Mouse (Mus musculus) G1E-ER4 (cell line): ENCODE results near the gene Tspyl3. TPM values are rescaled to one million over a fixed set of nuclear protein-coding genes. Genes with fewer than 3 reads are reported as not detected.

Experiments used
- GATA1 ChIP-seq: IDR thresholded peaks from one replicate; pipeline ENCODE4 v1.8.0; 2012; ENCODE audit warnings: low read length, inconsistent platforms
- polyA plus RNA-seq: library from polyadenylated mRNA; stranded (reverse); fragments of >175 nt; gene quantifications from 2 replicates; pipeline ENCODE4 v1.2.3, GENCODE M21; 2012

Gene Tspyl3
- polyA plus RNA-seq, 1 experiment: 0.59 TPM

DNA sequence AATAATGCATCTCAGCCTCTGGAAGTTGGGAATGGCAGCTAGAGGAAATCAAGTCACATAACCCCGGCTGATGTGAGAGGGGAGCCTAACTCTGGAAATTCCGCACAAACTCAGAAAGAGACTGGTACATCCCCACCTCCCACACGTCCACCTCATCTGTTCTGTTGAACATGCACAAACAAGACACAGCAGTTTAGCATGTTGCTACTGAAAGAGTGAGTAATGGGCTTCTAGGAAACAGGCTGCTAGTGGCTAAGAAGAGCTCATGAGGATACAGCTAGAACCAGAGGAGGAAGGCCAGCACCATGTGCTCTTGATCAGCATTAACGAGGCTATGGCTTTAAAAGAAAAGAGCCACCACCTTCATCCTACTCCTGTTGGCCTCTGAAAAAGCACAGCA lies 12.7 kb upstream of the Tspyl3 start:
- TF ChIP-seq GATA1: no peak

DNA sequence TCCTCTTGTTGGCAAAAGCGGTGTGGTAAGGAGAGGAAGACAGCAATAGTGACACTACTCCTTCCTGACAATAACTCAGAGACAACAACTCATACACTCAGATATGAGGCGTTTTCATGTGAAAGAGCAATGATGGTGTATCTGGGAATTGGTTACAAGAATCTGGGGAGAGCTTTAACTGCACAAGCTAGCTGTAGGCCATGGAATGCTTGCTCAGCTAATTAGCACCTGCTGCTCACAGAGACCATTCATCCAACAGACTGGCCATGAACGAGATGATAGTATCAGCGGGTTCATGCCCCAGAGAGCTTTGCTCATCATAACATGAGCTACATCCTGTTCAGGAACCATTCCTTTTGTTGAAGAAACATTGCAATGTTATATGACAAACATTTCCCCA lies 12.0 kb upstream of the Tspyl3 start:
- no peak for TF ChIP-seq GATA1

DNA sequence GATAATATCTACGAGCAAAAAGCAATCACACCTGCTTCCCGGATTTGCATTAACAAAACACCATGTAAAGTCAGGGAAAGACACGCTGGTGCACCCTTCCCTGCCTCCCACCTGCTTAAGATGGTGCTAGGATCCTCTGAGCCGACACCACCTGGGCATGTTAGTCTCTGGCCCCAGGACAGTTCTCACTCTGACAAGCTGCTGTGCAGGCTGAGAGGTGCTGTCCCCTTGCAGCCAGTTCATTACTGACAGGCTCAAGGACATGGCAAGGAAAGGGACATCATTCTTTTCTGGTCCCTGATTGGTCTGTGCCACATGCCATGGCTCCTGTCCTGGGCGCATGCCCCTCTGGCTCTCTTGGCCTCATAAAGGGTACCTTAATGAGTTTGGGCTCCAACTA lies 3.3 kb upstream of the Tspyl3 start:
- no peak for TF ChIP-seq GATA1

GRCm38 (mm10) chr2:153227959-153228358 lies 2.7 kb upstream of the Tspyl3 start:
- peak; percentile 48 for TF ChIP-seq GATA1

GRCm38 (mm10) chr2:153225595-153225953 lies 333 bp upstream of the Tspyl3 start:
- peak; percentile 27 for TF ChIP-seq GATA1

- TF ChIP-seq GATA1: no peak
These were observed 2.7 kb downstream of the Tspyl3 start for GRCm38 (mm10) chr2:153222566-153222965.

DNA sequence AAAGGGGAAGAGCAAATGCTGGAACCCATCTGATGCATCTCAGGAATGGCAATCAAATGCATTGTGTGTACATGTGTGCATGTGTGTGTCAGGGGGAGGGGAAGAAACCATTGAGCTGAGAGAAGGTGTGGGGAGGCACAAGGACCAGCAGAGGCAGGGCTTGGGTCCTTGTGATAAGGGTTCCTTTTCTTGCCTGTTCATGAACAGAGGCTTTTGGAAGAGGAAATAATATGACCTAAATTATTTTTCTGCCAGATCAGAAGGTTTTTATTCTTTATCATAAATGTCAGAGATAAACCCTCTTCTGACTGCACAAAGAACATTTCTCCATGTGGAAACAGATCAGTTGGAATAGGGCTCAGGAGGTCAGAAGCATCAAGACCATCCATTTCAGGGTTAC lies 3.1 kb downstream of the Tspyl3 start:
- TF ChIP-seq GATA1: no peak

- peak; percentile 94 for TF ChIP-seq GATA1
These were observed 3.6 kb downstream of the Tspyl3 start for GRCm38 (mm10) chr2:153221620-153222019.

GRCm38 (mm10) chr2:153218516-153218915 lies 6.7 kb downstream of the Tspyl3 start:
- TF ChIP-seq GATA1: no peak

DNA sequence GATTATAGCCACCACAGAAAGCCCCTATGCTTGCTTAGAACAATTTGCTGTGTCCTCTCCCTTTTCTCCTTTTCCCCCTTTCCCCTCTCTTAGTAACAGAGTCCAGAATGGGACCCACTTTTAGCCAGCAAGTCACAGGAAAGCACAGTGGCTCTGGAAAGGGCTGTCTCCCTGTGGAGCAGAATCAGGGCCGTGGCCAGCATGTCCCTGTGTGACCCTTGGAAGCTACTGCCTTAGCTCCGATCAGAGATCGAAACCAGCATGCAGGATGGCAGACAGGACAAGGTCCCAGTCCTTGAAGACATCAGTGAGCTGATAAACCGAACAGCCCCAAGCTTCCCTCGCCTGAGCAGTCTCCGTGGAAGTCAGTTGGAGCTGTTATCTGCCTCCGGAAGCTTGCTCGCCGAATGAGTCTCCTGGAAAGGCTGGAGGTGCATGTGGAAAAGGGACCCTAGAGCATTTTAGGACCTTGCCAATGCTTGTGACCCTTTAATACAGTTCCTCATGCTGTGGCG lies 7.4 kb downstream of the Tspyl3 start:
- no peak for TF ChIP-seq GATA1

DNA sequence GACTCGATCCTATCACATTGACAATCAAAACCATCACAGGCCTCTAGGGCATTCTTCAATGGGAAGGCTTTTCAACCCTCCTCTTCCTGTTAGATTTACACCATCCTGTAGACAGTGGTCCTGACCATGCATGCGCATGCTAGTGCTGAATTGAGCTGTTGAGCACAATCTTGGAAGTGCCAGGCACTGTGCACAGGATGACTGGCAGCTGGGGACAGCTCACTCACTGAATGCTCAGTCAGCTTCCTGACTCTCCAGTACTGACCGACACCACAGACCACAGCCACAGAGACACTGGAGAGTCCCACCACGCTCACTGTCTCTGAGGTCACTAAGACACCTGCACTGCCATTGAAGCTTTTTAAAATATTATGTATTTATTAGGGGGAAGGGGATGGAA lies 9.8 kb downstream of the Tspyl3 start:
- no peak for TF ChIP-seq GATA1

DNA sequence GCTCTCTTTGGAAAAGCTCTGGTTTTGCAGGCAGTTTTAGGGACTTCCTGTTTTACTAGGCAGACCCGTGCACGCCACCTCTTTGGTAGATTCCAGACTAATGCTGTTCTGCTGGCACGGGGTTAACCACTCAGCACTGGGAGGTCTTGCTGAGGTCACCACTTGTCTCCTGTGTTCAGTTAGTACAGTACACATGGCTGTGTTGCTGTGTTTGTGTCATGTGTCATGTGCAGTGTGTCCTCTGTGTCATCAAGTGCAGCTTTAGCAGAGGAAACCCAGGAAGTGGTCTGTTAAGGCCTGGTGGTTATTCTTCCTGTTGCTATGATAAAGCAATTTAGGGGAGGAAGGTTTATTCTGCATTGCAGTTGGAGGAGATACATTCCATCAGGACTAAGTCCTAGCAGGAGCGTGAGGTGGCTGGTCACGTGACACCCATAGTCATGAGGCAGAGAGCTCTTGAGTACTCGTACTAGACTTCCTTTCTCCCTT lies 10.4 kb downstream of the Tspyl3 start:
- TF ChIP-seq GATA1: no peak

- TF ChIP-seq GATA1: no peak
These were observed 11.9 kb downstream of the Tspyl3 start for GRCm38 (mm10) chr2:153213351-153213750.

DNA sequence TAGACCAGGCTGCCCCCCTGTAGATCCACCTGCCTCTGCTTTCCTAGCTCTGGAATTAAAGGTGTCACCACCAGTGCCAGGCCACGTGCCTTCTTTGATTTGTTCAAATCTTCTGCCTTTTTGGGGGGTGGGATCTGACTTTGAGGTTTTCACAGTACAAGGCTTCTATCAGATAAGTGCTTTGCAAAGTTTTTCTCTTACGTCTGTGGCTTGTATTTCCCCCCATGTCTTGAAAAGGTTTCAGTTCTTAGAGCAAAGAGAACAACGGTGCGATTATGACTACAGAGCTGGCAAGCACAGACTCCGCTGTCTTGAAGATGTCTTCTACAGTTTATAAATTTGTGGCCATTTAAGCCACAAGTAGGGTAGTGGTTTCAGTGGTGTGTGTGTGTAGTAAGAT lies 13.8 kb downstream of the Tspyl3 start:
- TF ChIP-seq GATA1: no peak

- no peak for TF ChIP-seq GATA1
These were observed 16.0 kb downstream of the Tspyl3 start for GRCm38 (mm10) chr2:153209286-153209685.

GRCm38 (mm10) chr2:153208149-153208548 lies 17.1 kb downstream of the Tspyl3 start:
- no peak for TF ChIP-seq GATA1

DNA sequence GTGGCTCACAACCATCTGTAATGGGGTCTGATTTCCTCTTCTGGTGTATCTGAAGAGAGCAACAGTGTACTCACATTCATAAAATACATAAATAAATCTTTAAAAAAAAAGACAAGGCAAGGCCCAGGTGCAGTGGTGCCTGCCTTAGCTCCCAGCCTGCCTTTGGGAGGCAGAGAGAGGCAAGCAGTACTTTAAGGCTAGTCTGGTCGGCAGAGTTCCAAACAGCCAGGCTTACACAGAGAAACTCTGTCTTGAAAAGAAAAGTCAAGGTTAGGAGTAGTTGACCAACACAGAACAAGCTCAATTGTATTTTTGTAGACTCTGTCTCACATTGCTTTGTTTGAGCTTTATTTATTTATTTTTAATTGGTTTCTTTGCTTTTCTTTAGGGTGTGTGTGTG lies 22.5 kb downstream of the Tspyl3 start:
- TF ChIP-seq GATA1: no peak

DNA sequence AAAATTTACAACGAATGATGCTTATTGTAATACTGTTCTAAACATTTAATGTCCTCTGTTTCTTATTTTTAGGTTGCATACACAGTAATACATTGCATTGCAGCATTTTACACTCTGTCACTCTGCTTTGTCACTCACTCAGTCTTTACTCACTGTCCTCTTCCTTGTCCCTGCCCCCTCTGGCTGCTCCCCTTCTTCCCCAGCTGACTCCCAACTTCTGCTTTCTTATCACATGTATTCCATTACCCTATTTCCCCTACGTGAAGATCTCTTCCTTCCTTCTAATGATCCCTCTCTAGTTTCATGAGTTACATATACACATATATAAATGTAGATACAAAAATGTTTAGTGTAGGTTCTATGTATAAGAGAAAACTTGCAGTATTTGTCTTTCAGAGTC lies 26.1 kb downstream of the Tspyl3 start:
- TF ChIP-seq GATA1: no peak
